Mouse (Mus musculus) spleen, adult 18-20 months (tissue): ENCODE results near the gene Snrnp48.

Source experiments
- DNase-seq, 2 experiments: peaks; one replicate each; pipeline ENCODE4 v3.0.0; 2022; ENCODE audit warnings: mixed read lengths in 2 of 2

Snrnp48 gene

GRCm38 (mm10) chr13:38269055-38269692 lies 64.4 kb downstream of the Snrnp48 start:
- no peak for DNase-seq

- DNase-seq, result no peak
Observed at GRCm38 (mm10) chr13:38272624-38273023, 67.9 kb downstream of the Snrnp48 start.
